Mouse (Mus musculus) testis, postnatal 14 days (tissue): Measurements from ENCODE around the gene Olfr823.
"Not testable (repeated sequence)": the region's sequence is repeated elsewhere in the genome, so short reads cannot be mapped to it uniquely, and the experiment has no call there.

Experiments used
- DNase-seq: peaks from one replicate; pipeline ENCODE4 v3.0.0; 2021; ENCODE audit warnings: low spot score

The Olfr823 gene

GRCm38 (mm10) chr10:130115283-130115682 lies at the start of gene Olfr823:
TSS of gene Olfr823 (minus strand) at chr10:130115383.
- DNase-seq = not testable (repeated sequence)

GRCm38 (mm10) chr10:130144121-130144520 lies 28.9 kb upstream of the Olfr823 start:
- DNase-seq = no peak

DNA sequence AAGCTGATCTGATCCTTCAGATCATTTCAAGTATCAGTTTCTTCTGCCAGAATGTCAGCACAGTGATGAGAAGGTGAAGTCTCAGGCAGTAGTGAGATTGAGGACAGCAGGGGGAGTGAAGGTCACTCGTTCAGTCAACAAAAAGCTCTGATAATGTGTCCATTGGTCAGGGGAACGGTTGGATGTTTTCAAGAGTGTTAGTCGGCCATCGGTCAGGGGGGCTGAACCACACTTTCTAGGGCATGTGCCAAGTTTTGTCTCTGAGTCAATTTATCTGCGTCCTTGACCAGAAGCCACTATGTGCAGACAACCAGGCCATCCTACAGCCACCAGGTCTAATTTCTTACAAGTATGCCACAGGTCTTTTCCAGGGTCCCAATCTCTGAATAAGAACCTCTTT lies 27.3 kb upstream of the Olfr823 start:
- not testable (repeated sequence) for DNase-seq

DNA sequence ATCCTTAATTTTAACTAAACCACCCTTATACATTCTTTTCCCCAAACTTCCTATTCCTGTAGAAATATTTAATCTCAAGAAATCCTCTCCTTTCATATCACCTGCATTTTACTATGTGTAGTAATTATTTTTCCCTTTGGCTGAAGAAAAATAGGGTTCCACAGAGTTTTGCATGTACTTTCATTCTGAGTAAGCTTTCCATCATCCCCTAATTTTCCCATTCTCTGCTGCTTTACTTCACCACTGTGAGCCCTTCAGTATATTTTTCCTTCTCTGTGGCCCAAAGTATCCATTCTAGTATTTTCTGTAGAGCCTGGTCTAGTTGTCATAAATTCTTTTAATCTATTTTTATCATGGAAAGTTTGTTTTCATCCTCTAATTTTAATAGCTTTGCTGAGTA lies 19.6 kb upstream of the Olfr823 start:
- no peak for DNase-seq

GRCm38 (mm10) chr10:130129900-130130299 lies 14.7 kb upstream of the Olfr823 start, which contains the start of gene Olfr824:
TSS of gene Olfr824 (minus strand) at chr10:130130000.
- not testable (repeated sequence) for DNase-seq

GRCm38 (mm10) chr10:130116045-130116444 lies 862 bp upstream of the Olfr823 start:
- not testable (repeated sequence) for DNase-seq

- no peak for DNase-seq
Measured at GRCm38 (mm10) chr10:130096104-130096503, 19.1 kb downstream of the Olfr823 start.

GRCm38 (mm10) chr10:130092838-130093440 lies 22.2 kb downstream of the Olfr823 start:
- no peak for DNase-seq

GRCm38 (mm10) chr10:130070910-130071309 lies 44.3 kb downstream of the Olfr823 start, which contains the start of gene Olfr822:
TSS of gene Olfr822 (plus strand) at chr10:130071210.
- no peak for DNase-seq
